Mouse (Mus musculus) forebrain, embryonic 16.5 days (tissue): ENCODE measurements around the gene H2afy2. TPM values are rescaled to one million over a fixed set of nuclear protein-coding genes. Genes with fewer than 3 reads are reported as not detected.

Source experiments
- microRNA-seq: library from miRNA; unstranded; fragments of <30 nt; microRNA quantifications from one replicate; pipeline ENCODE4, GENCODE M21; 2017
- polyA plus RNA-seq: library from polyadenylated mRNA; unstranded; fragments of >200 nt; fragmentation: Nextera tagmentation; extraction: Ambion mirVana; gene quantifications from 2 replicates; pipeline ENCODE4 v1.2.1, GENCODE M21; 2015

Gene H2afy2
- polyA plus RNA-seq, 1 experiment from 2014 or later: 301 TPM

Small RNAs within 50 kb of the gene (microRNA-seq; reads per million reads assigned to microRNA genes)
- gene Mir5108: not detected

Other genes starting within 250 kb of the H2afy2 start
- gene Npffr1, start 188.7 kb downstream of the H2afy2 start, polyA plus RNA-seq: 0.34 and 1.1 TPM in 2 replicates
- gene Ppa1, start 135.6 kb downstream of the H2afy2 start, polyA plus RNA-seq: 244 and 261 TPM in 2 replicates
- gene Sar1a, start 103.8 kb downstream of the H2afy2 start, polyA plus RNA-seq: 224 and 244 TPM in 2 replicates
- 20.2 and 22.4 TPM in 2 replicates for gene Tysnd1, start 88.6 kb downstream of the H2afy2 start, polyA plus RNA-seq
- gene Aifm2, start 68.9 kb downstream of the H2afy2 start, polyA plus RNA-seq: 5.6 and 7.6 TPM in 2 replicates
- 0.98 and 1.4 TPM in 2 replicates for gene Col13a1, start 195.0 kb upstream of the H2afy2 start, polyA plus RNA-seq